Mouse (Mus musculus): ENCODE measurements around the gene Clec1a.
"Not testable (repeated sequence)": the region's sequence is repeated elsewhere in the genome, so short reads cannot be mapped to it uniquely, and the experiment has no call there.

Gene Clec1a

GRCm38 (mm10) chr6:129451411-129452039, at the start of gene Clec1a:
Clec1a (minus strand) TSS chr6:129452000.
- CTCF ChIA-PET = no interaction called here

GRCm38 (mm10) chr6:129499516-129499915, 47.7 kb upstream of the Clec1a start:
- CTCF ChIA-PET = not testable (repeated sequence)

- CTCF ChIA-PET = no interaction called here
Observed at GRCm38 (mm10) chr6:129497345-129498218, 45.8 kb upstream of the Clec1a start.

GRCm38 (mm10) chr6:129494924-129495323, 43.1 kb upstream of the Clec1a start:
- CTCF ChIA-PET = no interaction called here

- CTCF ChIA-PET = no interaction called here
Observed at GRCm38 (mm10) chr6:129480089-129480958, 28.5 kb upstream of the Clec1a start.

- CTCF ChIA-PET = no interaction called here
Observed at GRCm38 (mm10) chr6:129476404-129477126, 24.8 kb upstream of the Clec1a start.

GRCm38 (mm10) chr6:129472627-129473026, 20.8 kb upstream of the Clec1a start:
- CTCF ChIA-PET = no interaction called here

GRCm38 (mm10) chr6:129471386-129471785, 19.6 kb upstream of the Clec1a start:
- CTCF ChIA-PET = no interaction called here

GRCm38 (mm10) chr6:129449743-129450142, 2.1 kb downstream of the Clec1a start:
- CTCF ChIA-PET = no interaction called here

GRCm38 (mm10) chr6:129438033-129438432, 13.8 kb downstream of the Clec1a start:
- CTCF ChIA-PET = no interaction called here

GRCm38 (mm10) chr6:129436025-129436424, 15.8 kb downstream of the Clec1a start:
- CTCF ChIA-PET = no interaction called here

- CTCF ChIA-PET = no interaction called here
Observed at GRCm38 (mm10) chr6:129434239-129434638, 17.6 kb downstream of the Clec1a start.

- CTCF ChIA-PET = no interaction called here
Observed at GRCm38 (mm10) chr6:129427281-129427680, 24.5 kb downstream of the Clec1a start.

- CTCF ChIA-PET = interaction anchor here (0.8 kb wide), 1 partner anchor 36 kb away, joined by 3 read pairs; no protein-coding TSS in a partner anchor
Observed at GRCm38 (mm10) chr6:129425812-129426211, 26.0 kb downstream of the Clec1a start.

GRCm38 (mm10) chr6:129425217-129425616, 26.6 kb downstream of the Clec1a start:
- CTCF ChIA-PET = interaction anchor here (0.6 kb wide), 1 partner anchor 140 kb away, joined by 3 read pairs; no protein-coding TSS in a partner anchor

- CTCF ChIA-PET = interaction anchor here (0.8 to 1.2 kb wide), 2 partner anchors 12 to 94 kb away, joined by 3 read pairs; no protein-coding TSS in a partner anchor
Observed at GRCm38 (mm10) chr6:129423734-129424072, 28.1 kb downstream of the Clec1a start.

GRCm38 (mm10) chr6:129423040-129423733, 28.6 kb downstream of the Clec1a start:
- CTCF ChIA-PET = interaction anchor here (0.6 to 1.2 kb wide), 3 partner anchors 12 to 94 kb away, joined by 3 to 8 read pairs (median 3); no protein-coding TSS in a partner anchor

- CTCF ChIA-PET = interaction anchor here (0.6 kb wide), 1 partner anchor 31 kb away, joined by 8 read pairs; no protein-coding TSS in a partner anchor
Observed at GRCm38 (mm10) chr6:129422311-129422710, 29.5 kb downstream of the Clec1a start.

- CTCF ChIA-PET = no interaction called here
Observed at GRCm38 (mm10) chr6:129414177-129414576, 37.6 kb downstream of the Clec1a start.

- CTCF ChIA-PET = interaction anchor here (0.5 kb wide), 1 partner anchor 165 kb away, joined by 15 read pairs; no protein-coding TSS in a partner anchor
Observed at GRCm38 (mm10) chr6:129408562-129408961, 43.2 kb downstream of the Clec1a start, which contains the start of gene Clec9a. Clec9a (plus strand) TSS chr6:129408862.

Measured in spleen, embryonic (tissue).